Mouse (Mus musculus) hindbrain, embryonic 13.5 days (tissue): Measurements from ENCODE around the gene Nsun4. TPM values are rescaled to one million over a fixed set of nuclear protein-coding genes. Genes with fewer than 3 reads are reported as not detected.

Source experiments
- ATAC-seq: fragments of 200-750 bp; cut with Nextera tagmentation; 2 replicates; pipeline ENCODE4 v1.8.0; 2017; ENCODE audit warnings: moderate TSS enrichment; ENCODE audit not compliant: low FRiP score
- H3K27ac ChIP-seq: fragments of 300-500 bp; sonication (generic); 2 replicates; pipeline ENCODE4 v1.5.1; 2015; ENCODE audit warnings: inconsistent platforms, mild to moderate bottlenecking, moderate library complexity
- H3K27me3 ChIP-seq: fragments of 300-500 bp; sonication (generic); 2 replicates; pipeline ENCODE4 v1.6.1; 2015; ENCODE audit warnings: mild to moderate bottlenecking, inconsistent platforms
- H3K36me3 ChIP-seq: fragments of 300-500 bp; sonication (generic); 2 replicates; pipeline ENCODE4 v1.6.1; 2015; ENCODE audit warnings: mild to moderate bottlenecking, inconsistent platforms
- H3K4me1 ChIP-seq: fragments of 300-500 bp; sonication (generic); replicated peaks from 2 replicates; pipeline ENCODE4 v1.6.1; 2015; ENCODE audit warnings: inconsistent platforms
- H3K4me2 ChIP-seq: fragments of 300-500 bp; sonication (generic); 2 replicates; pipeline ENCODE4 v1.6.1; 2015; ENCODE audit warnings: inconsistent platforms, mild to moderate bottlenecking, moderate library complexity
- H3K4me3 ChIP-seq: fragments of 300-500 bp; sonication (generic); 2 replicates; pipeline ENCODE4 v1.5.1; 2015; ENCODE audit warnings: mild to moderate bottlenecking, inconsistent platforms
- H3K9ac ChIP-seq: fragments of 300-500 bp; sonication (generic); 2 replicates; pipeline ENCODE4 v1.6.1; 2015; ENCODE audit warnings: mild to moderate bottlenecking, inconsistent platforms
- H3K9me3 ChIP-seq: fragments of 300-500 bp; sonication (generic); 2 replicates; pipeline ENCODE4 v1.6.1; 2016; ENCODE audit warnings: inconsistent platforms
- WGBS: fragments of 180-500 bp; shearing (Covaris S2); methylation state at CpG from one replicate; pipeline ENCODE4 v1.1.7; 2015; 5-methylcytosine and 5-hydroxymethylcytosine counted together
- polyA plus RNA-seq: library from polyadenylated mRNA; unstranded; fragments of >200 nt; fragmentation: Nextera tagmentation; extraction: Ambion mirVana; gene quantifications from 2 replicates; pipeline ENCODE4 v1.2.1, GENCODE M21; 2015

Nsun4 gene
- 13.8 and 15.7 TPM in 2 replicates for polyA plus RNA-seq

DNA sequence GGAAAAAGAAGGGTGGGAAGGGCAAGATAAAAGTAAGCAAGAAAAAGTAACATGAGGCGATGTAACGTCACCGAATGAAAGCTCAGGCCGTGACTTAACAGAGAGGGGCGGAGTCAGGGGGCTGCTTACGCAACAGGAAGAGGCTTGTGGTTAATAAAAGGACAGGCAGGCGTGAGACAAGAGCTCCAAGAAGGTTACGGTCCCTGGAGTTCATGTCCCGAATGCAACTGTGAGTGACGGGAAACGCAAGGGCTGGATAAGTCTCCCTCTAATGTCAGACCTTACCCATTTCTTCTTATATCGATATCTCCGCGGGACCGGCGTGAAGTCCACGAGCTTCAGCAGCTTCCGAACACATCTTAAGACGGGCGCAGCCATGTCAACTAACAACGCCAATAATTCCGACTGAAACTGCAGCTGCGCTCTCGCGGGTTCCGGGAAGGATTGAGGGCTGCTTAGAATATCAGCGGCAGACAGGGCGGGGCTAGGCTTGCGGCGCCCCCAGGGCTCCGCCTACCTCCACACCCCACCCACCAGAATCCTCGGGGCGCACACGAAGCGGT lies at the start of gene Nsun4:
Nsun4 (minus strand) TSS at position 478 of the 563 bp plus-strand sequence.
- Histone ChIP-seq H3K4me1 (peaks cover 20% of the 10 kb centered on the region), H3K27me3 (no peaks in the 10 kb centered on the region), H3K9ac (peak within 1 kb of the TSS; percentile 72), H3K4me2 (peak within 1 kb of the TSS; percentile 71), H3K9me3 (no peaks in the 10 kb centered on the region), H3K36me3 (0 out of 2 replicates have a peak, but pooled peaks cover under 1% of the 10 kb centered on the region), H3K27ac (peak within 1 kb of the TSS; percentile 93), H3K4me3 (peak within 1 kb of the TSS; percentile 59)
- under 1% methylated on average over 35 of the region's 35 CpGs for WGBS
- ATAC-seq = peak; percentile 96

DNA sequence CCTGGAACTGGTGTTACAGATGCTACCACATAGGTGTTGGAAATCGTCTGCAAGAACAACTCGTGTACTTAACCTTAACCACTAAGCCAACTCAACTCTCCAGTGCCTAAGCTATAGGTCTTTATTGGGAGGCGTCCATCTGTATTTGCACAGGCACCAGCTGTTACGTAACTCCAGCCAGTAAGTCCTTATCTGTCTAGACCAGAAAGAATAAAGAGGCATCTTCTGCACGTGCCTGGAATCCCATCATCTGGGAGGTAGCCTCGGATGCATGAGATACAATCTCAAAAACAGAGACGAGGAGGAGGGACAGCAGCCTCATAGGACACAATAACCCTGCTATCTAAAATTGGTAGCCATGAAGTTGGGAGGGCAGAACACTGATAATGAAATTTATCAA lies 47.3 kb upstream of the Nsun4 start:
- no peak for ATAC-seq
- Histone ChIP-seq H3K27ac (no peak overlapping the region), H3K4me1 (no peaks in the 10 kb centered on the region), H3K9ac (no peak overlapping the region), H3K4me2 (no peak overlapping the region), H3K36me3 (peaks cover 54% of the 10 kb centered on the region), H3K27me3 (no peaks in the 10 kb centered on the region), H3K9me3 (no peaks in the 10 kb centered on the region), H3K4me3 (no peak overlapping the region)
- 86% methylated on average over 7 of the region's 7 CpGs for WGBS

GRCm38 (mm10) chr4:116097211-116097610 lies 43.5 kb upstream of the Nsun4 start:
- no peaks in the 10 kb centered on the region for H3K4me1 ChIP-seq
- H3K36me3 ChIP-seq = peaks cover 85% of the 10 kb centered on the region
- no peak overlapping the region for H3K9ac ChIP-seq
- ATAC-seq = no peak
- WGBS = 92% methylated on average over 8 of the region's 8 CpGs
- no peak overlapping the region for H3K27ac ChIP-seq
- H3K9me3 ChIP-seq = no peaks in the 10 kb centered on the region
- no peaks in the 10 kb centered on the region for H3K27me3 ChIP-seq
- no peak overlapping the region for H3K4me2 ChIP-seq
- no peak overlapping the region for H3K4me3 ChIP-seq

DNA sequence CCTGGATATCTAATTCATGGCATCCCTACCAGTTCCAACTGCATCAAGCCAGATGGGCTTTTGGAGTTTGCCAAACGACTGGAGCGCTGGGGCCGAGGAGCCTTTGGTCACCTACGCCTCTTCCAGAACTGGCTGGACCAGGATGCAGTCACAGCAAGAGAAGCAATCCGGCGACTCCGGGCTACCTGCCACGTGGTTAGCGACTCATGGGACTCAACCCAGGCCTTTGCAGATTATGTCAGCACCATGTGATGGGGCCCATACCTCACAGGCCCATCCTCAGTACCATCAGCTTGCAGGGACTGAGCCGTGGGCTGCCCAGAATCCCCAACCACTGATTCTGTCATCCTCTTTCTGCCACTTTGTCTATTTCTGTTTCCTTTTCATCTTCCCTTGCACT lies 42.6 kb upstream of the Nsun4 start:
- H3K36me3 ChIP-seq = peaks cover 94% of the 10 kb centered on the region
- no peak overlapping the region for H3K4me2 ChIP-seq
- no peaks in the 10 kb centered on the region for H3K27me3 ChIP-seq
- no peak overlapping the region for H3K4me3 ChIP-seq
- H3K27ac ChIP-seq = no peak overlapping the region
- H3K9me3 ChIP-seq = no peaks in the 10 kb centered on the region
- H3K9ac ChIP-seq = no peak overlapping the region
- ATAC-seq = no peak
- H3K4me1 ChIP-seq = no peaks in the 10 kb centered on the region
- WGBS = 89% methylated on average over 10 of the region's 10 CpGs

- H3K4me3 ChIP-seq = no peak overlapping the region
- peaks cover 87% of the 10 kb centered on the region for H3K36me3 ChIP-seq
- H3K4me1 ChIP-seq = no peaks in the 10 kb centered on the region
- no peaks in the 10 kb centered on the region for H3K9me3 ChIP-seq
- 90% methylated on average over 23 of the region's 23 CpGs for WGBS
- H3K27ac ChIP-seq = no peak overlapping the region
- H3K27me3 ChIP-seq = no peaks in the 10 kb centered on the region
- ATAC-seq = no peak
- H3K4me2 ChIP-seq = no peak overlapping the region
- H3K9ac ChIP-seq = no peak overlapping the region
Observed at GRCm38 (mm10) chr4:116088510-116089249, 35.0 kb upstream of the Nsun4 start.

- H3K4me2 ChIP-seq = peak overlapping the region; percentile 94
- peak overlapping the region; percentile 99 for H3K9ac ChIP-seq
- WGBS = 71% methylated on average over 3 of the region's 3 CpGs
- H3K36me3 ChIP-seq = peaks cover 29% of the 10 kb centered on the region
- no peaks in the 10 kb centered on the region for H3K9me3 ChIP-seq
- no peaks in the 10 kb centered on the region for H3K27me3 ChIP-seq
- no peak for ATAC-seq
- H3K4me1 ChIP-seq = peaks cover 34% of the 10 kb centered on the region
- H3K4me3 ChIP-seq = peak overlapping the region; percentile 100
- H3K27ac ChIP-seq = peak overlapping the region; percentile 96
Observed at GRCm38 (mm10) chr4:116077240-116078095, 23.8 kb upstream of the Nsun4 start.

GRCm38 (mm10) chr4:116076369-116077231 lies 22.9 kb upstream of the Nsun4 start:
- H3K36me3 ChIP-seq = peaks cover 21% of the 10 kb centered on the region
- H3K9me3 ChIP-seq = no peaks in the 10 kb centered on the region
- peak; percentile 12 for ATAC-seq
- no peaks in the 10 kb centered on the region for H3K27me3 ChIP-seq
- H3K9ac ChIP-seq = peak overlapping the region; percentile 99
- H3K4me1 ChIP-seq = peaks cover 39% of the 10 kb centered on the region
- WGBS = 4% methylated on average over 37 of the region's 37 CpGs
- peak overlapping the region; percentile 94 for H3K4me2 ChIP-seq
- H3K4me3 ChIP-seq = peak overlapping the region; percentile 100
- peak overlapping the region; percentile 96 for H3K27ac ChIP-seq

GRCm38 (mm10) chr4:116075631-116076368 lies 22.1 kb upstream of the Nsun4 start:
- under 1% methylated on average over 76 of the region's 77 CpGs for WGBS
- H3K36me3 ChIP-seq = peaks cover 13% of the 10 kb centered on the region
- peak; percentile 75 for ATAC-seq
- no peaks in the 10 kb centered on the region for H3K9me3 ChIP-seq
- H3K4me3 ChIP-seq = peak overlapping the region; percentile 100
- H3K9ac ChIP-seq = peak overlapping the region; percentile 99
- H3K4me2 ChIP-seq = peak overlapping the region; percentile 94
- H3K27me3 ChIP-seq = no peaks in the 10 kb centered on the region
- H3K27ac ChIP-seq = peak overlapping the region; percentile 96
- peaks cover 39% of the 10 kb centered on the region for H3K4me1 ChIP-seq

DNA sequence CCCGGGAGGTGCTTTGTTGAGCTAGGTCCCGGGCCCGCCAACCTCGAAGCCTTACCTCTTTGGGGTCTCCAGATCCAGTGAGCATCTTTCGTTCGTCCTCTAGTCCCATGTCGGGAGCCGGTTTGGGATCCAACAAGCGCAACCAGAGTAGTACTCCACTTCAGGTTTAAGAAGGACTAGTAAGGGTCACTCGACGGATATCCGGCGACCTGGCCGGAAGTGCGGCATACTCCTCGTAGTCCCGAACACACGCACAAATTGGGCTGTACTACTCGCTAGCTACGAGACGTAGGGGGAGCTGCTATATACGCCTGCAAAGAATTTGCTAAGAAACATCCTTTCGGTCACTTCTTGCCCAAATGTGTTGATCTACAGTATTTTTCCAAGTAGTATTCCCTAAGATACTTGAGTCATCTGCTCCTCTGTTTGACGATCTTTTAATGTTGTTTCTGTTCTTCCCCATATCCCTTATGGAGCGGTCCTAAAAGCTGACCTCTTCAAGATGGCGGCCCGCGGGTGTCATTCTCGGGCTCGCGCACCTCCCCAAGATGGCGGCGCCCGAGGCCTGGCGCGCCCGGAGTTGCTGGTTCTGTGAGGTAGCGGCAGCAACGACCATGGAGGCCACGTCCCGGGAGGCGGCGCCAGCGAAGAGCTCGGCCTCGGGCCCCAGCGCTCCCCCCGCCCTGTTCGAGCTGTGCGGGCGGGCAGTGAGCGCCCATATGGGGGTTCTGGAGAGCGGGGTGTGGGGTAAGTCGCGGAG lies 21.4 kb upstream of the Nsun4 start, which contains the start of the genes Uqcrh and Lrrc41:
Uqcrh (minus strand) TSS at position 211 of the 760 bp plus-strand sequence.
Lrrc41 (plus strand) TSS at position 409 of the 760 bp plus-strand sequence.
- WGBS = under 1% methylated on average over 55 of the region's 55 CpGs
- H3K4me1 ChIP-seq = peaks cover 39% of the 10 kb centered on the region
- peak; percentile 94 for ATAC-seq
- H3K4me2 ChIP-seq = peak within 1 kb of the TSS; percentile 94
- peak within 1 kb of the TSS; percentile 99 for H3K9ac ChIP-seq
- no peaks in the 10 kb centered on the region for H3K27me3 ChIP-seq
- peak within 1 kb of the TSS; percentile 100 for H3K4me3 ChIP-seq
- H3K27ac ChIP-seq = peak within 1 kb of the TSS; percentile 96
- H3K9me3 ChIP-seq = no peaks in the 10 kb centered on the region
- peaks cover 10% of the 10 kb centered on the region for H3K36me3 ChIP-seq

GRCm38 (mm10) chr4:116074145-116074675 lies 20.5 kb upstream of the Nsun4 start:
- Histone ChIP-seq H3K27ac (peak overlapping the region; percentile 96; the same call in 1 of the 2 replicates), H3K9me3 (no peaks in the 10 kb centered on the region), H3K4me3 (peak overlapping the region; percentile 100), H3K36me3 (peaks cover 13% of the 10 kb centered on the region), H3K4me2 (peak overlapping the region; percentile 71), H3K27me3 (no peaks in the 10 kb centered on the region), H3K9ac (peak overlapping the region; percentile 99), H3K4me1 (peaks cover 39% of the 10 kb centered on the region)
- 2% methylated on average over 8 of the region's 8 CpGs for WGBS
- ATAC-seq = no peak
